Mouse (Mus musculus): ENCODE measurements around the gene Lysmd4. TPM values are rescaled to one million over a fixed set of nuclear protein-coding genes. Genes with fewer than 3 reads are reported as not detected.

Gene Lysmd4
- total and polyA plus RNA-seq, 3 experiments: 5.2 to 7.9 TPM; not detected in 1

GRCm38 (mm10) chr7:67344443-67344842 lies 122.1 kb downstream of the Lysmd4 start:
- H3K27ac ChIP-seq (ENCODE audit: control insufficient read depth, low read depth, low read length): no peak overlapping the region
- H3K27me3 ChIP-seq (ENCODE audit: control insufficient read depth in 1 of 2, insufficient read depth in 2 of 2, low read length in 2 of 2): no peaks in the 10 kb centered on the region
- peaks cover 0 to 9% of the 10 kb centered on the region in 2 experiments; a peak in 2 of 4 replicates for H3K36me3 ChIP-seq (ENCODE audit: control insufficient read depth in 1 of 2, insufficient read depth in 2 of 2, low read length in 2 of 2)
- TF ChIP-seq POLR2A (IDR thresholded peaks at IDR 0.05; ENCODE audit: control insufficient read depth in 1 of 2, insufficient read depth in 1 of 2, low read depth in 1 of 2, low read length in 2 of 2, poor library complexity in 1 of 2) (no peak), KAT2A (conservative IDR thresholded peaks at IDR 0.05; ENCODE audit: low read depth, low read length) (no peak), EP300 (IDR thresholded peaks at IDR 0.05; ENCODE audit: low read depth in 1 of 2, low read length in 2 of 2) (no peak), BHLHE40 (IDR thresholded peaks at IDR 0.05; ENCODE audit: borderline replicate concordance, low read depth, low read length) (no peak), RCOR1 (IDR thresholded peaks at IDR 0.05; ENCODE audit: low read depth, low read length) (no peak), MAFK (IDR thresholded peaks at IDR 0.05; ENCODE audit: borderline replicate concordance, low read depth, low read length) (no peak), ZC3H11A (IDR thresholded peaks at IDR 0.05; ENCODE audit: low read depth, low read length) (no peak), MAZ (IDR thresholded peaks at IDR 0.05; ENCODE audit: low read depth, low read length) (no peak), GATA1 (IDR thresholded peaks at IDR 0.05; ENCODE audit: low read depth, low read length) (no peak)
- no peak overlapping the region for H3K4me3 ChIP-seq (ENCODE audit: control insufficient read depth in 1 of 2, insufficient read depth in 1 of 2, low read depth in 2 of 2, low read length in 2 of 2)
- H3K9me3 ChIP-seq (replicated peaks; ENCODE audit: insufficient read depth, low read length): no peaks in the 10 kb centered on the region
- no peak for DNase-seq (ENCODE audit: low read depth, low spot score)
- no peak overlapping the region for H3K9ac ChIP-seq (ENCODE audit: control insufficient read depth, low read depth, low read length, poor library complexity, severe bottlenecking)
- H3K79me2 ChIP-seq (ENCODE audit: control insufficient read depth, insufficient read depth, low read length, poor library complexity): no peaks in the 10 kb centered on the region
- peaks cover 3 to 4% of the 10 kb centered on the region in 2 experiments; a peak in 2 of 4 replicates for H3K4me1 ChIP-seq (ENCODE audit: control insufficient read depth in 1 of 2, insufficient read depth in 2 of 2, low read length in 2 of 2)

DNA sequence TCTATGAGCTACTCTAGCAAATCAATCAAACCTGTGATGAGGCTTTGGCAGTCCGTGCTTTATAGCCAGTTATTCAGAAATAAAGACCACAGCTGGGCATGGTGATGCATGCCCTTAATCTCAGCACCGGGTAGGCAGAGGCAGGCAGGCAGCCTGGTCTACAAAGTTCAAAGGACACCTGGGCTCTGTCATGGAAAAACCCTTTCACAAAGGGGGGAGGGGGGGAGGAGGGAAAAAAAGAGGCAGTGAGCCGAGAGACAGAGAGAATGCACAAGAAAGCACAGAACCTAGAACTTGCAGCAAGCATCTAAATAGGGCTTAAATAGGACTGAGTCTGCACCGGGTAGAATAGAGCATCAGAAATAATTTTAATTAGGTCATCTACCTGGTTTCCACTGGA lies 130.6 kb downstream of the Lysmd4 start:
- H3K79me2 ChIP-seq (ENCODE audit: control insufficient read depth, insufficient read depth, low read length, poor library complexity): peaks cover 12% of the 10 kb centered on the region
- 0 out of 4 replicates have a peak, but pooled peaks cover 0 to 3% of the 10 kb centered on the region in 2 experiments for H3K36me3 ChIP-seq (ENCODE audit: control insufficient read depth in 1 of 2, insufficient read depth in 2 of 2, low read length in 2 of 2)
- H3K4me1 ChIP-seq (ENCODE audit: control insufficient read depth in 1 of 2, insufficient read depth in 2 of 2, low read length in 2 of 2): no peaks in the 10 kb centered on the region; a peak in 1 of 4 replicates
- DNase-seq (ENCODE audit: low read depth, low spot score): no peak
- no peak overlapping the region for H3K9ac ChIP-seq (ENCODE audit: control insufficient read depth, low read depth, low read length, poor library complexity, severe bottlenecking)
- no peaks in the 10 kb centered on the region for H3K9me3 ChIP-seq (replicated peaks; ENCODE audit: insufficient read depth, low read length)
- no peak for TF ChIP-seq JUND (IDR thresholded peaks at IDR 0.05; ENCODE audit: low read depth, low read length)
- TF ChIP-seq ZKSCAN1 (IDR thresholded peaks at IDR 0.05; ENCODE audit: low read depth, low read length): no peak
- TF ChIP-seq ZC3H11A (IDR thresholded peaks at IDR 0.05; ENCODE audit: low read depth, low read length): no peak
- no peak for TF ChIP-seq MEF2A (IDR thresholded peaks at IDR 0.05; ENCODE audit: extremely low read depth, insufficient replicate concordance, low read depth, low read length, poor library complexity, severe bottlenecking)
- no peak for TF ChIP-seq CHD2 (IDR thresholded peaks at IDR 0.05; ENCODE audit: low read length)
- no peak for TF ChIP-seq RCOR1 (IDR thresholded peaks at IDR 0.05; ENCODE audit: low read depth, low read length)
- no peak for TF ChIP-seq MAZ (IDR thresholded peaks at IDR 0.05; ENCODE audit: low read depth, low read length)
- no peak for TF ChIP-seq MYB (IDR thresholded peaks at IDR 0.05; ENCODE audit: low read depth, low read length)
- TF ChIP-seq RAD21 (IDR thresholded peaks at IDR 0.05; ENCODE audit: low read depth, low read length): no peak
- no peak for TF ChIP-seq SMC3 (IDR thresholded peaks at IDR 0.05; ENCODE audit: low read depth, low read length)
- TF ChIP-seq POLR2AphosphoS2 (IDR thresholded peaks at IDR 0.05; ENCODE audit: low read length): no peak
- TF ChIP-seq E2F4 (IDR thresholded peaks at IDR 0.05; ENCODE audit: borderline replicate concordance, low read depth, low read length): no peak
- no peak overlapping the region for H3K4me3 ChIP-seq (ENCODE audit: control insufficient read depth in 1 of 2, insufficient read depth in 1 of 2, low read depth in 2 of 2, low read length in 2 of 2)
- no peak overlapping the region for H3K27ac ChIP-seq (ENCODE audit: control insufficient read depth, low read depth, low read length)
- H3K27me3 ChIP-seq (ENCODE audit: control insufficient read depth in 1 of 2, insufficient read depth in 2 of 2, low read length in 2 of 2): no peaks in the 10 kb centered on the region
